Mouse (Mus musculus): Measurements from ENCODE around the gene Mark1. TPM values are rescaled to one million over a fixed set of nuclear protein-coding genes. Genes with fewer than 3 reads are reported as not detected.

Gene Mark1
- total RNA-seq, 2 experiments from 2014 or later = 5.9 to 8.2 TPM

GRCm38 (mm10) chr1:184891998-184892397, 107.4 kb downstream of the Mark1 start:
- DNase-seq = no peak

GRCm38 (mm10) chr1:184889454-184889853, 109.9 kb downstream of the Mark1 start:
- no peak for DNase-seq

- no peak for DNase-seq
These were observed 113.2 kb downstream of the Mark1 start for GRCm38 (mm10) chr1:184886160-184886559.

GRCm38 (mm10) chr1:184882281-184883268, 116.8 kb downstream of the Mark1 start, which contains the start of gene C130074G19Rik:
Gene C130074G19Rik (minus strand): TSS chr1:184883218.
- peak; percentile 69 for DNase-seq

GRCm38 (mm10) chr1:184881861-184882260, 117.5 kb downstream of the Mark1 start:
- DNase-seq = no peak

- no peak for DNase-seq
These were observed 118.2 kb downstream of the Mark1 start for GRCm38 (mm10) chr1:184881211-184881610.

- no peak for DNase-seq
These were observed 120.5 kb downstream of the Mark1 start for GRCm38 (mm10) chr1:184878860-184879259.

- DNase-seq = no peak
These were observed 122.1 kb downstream of the Mark1 start for GRCm38 (mm10) chr1:184877306-184877705.

GRCm38 (mm10) chr1:184873910-184874309, 125.5 kb downstream of the Mark1 start:
- DNase-seq = no peak

GRCm38 (mm10) chr1:184872069-184872819, 127.1 kb downstream of the Mark1 start:
- DNase-seq = no peak

GRCm38 (mm10) chr1:184871506-184871905, 127.9 kb downstream of the Mark1 start:
- DNase-seq = no peak

- no peak for DNase-seq
These were observed 128.6 kb downstream of the Mark1 start for GRCm38 (mm10) chr1:184870646-184871385.

GRCm38 (mm10) chr1:184869939-184870565, 129.3 kb downstream of the Mark1 start:
- DNase-seq = no peak

- no peak for DNase-seq
These were observed 131.7 kb downstream of the Mark1 start for GRCm38 (mm10) chr1:184867640-184868120.

GRCm38 (mm10) chr1:184864381-184864801, 135.0 kb downstream of the Mark1 start:
- no peak for DNase-seq

GRCm38 (mm10) chr1:184862636-184863035, 136.7 kb downstream of the Mark1 start:
- DNase-seq = no peak

- no peak for DNase-seq
These were observed 137.8 kb downstream of the Mark1 start for GRCm38 (mm10) chr1:184861551-184861950.

- DNase-seq = no peak
These were observed 139.1 kb downstream of the Mark1 start for GRCm38 (mm10) chr1:184860276-184860675.

GRCm38 (mm10) chr1:184858253-184858652, 141.1 kb downstream of the Mark1 start:
- no peak for DNase-seq

GRCm38 (mm10) chr1:184857216-184857615, 142.2 kb downstream of the Mark1 start:
- DNase-seq = no peak

GRCm38 (mm10) chr1:184853922-184854321, 145.4 kb downstream of the Mark1 start:
- no peak for DNase-seq

Measured in gastrocnemius, postnatal 10 days (tissue).